Mouse (Mus musculus): ENCODE measurements at regions not wholly inside any gene's neighbourhood (a gene's known extent, or its start where the extent isn't known, plus 50 kb on each side); places are given as distances from the start of the nearest gene placed in this dataset.

- H3K27ac ChIP-seq (ENCODE audit: low read length) = no peak overlapping the region
- H3K9ac ChIP-seq (replicated peaks; ENCODE audit: low read depth) = no peak overlapping the region
- H3K4me2 ChIP-seq (replicated peaks; ENCODE audit: low read depth, low read length) = no peak overlapping the region
- no peak for DNase-seq (ENCODE audit: low spot score)
- WGBS = 45% methylated on average over 4 of the region's 4 CpGs
- H3K4me1 ChIP-seq (ENCODE audit: insufficient read depth, low read depth, low read length) = no peaks in the 10 kb centered on the region
- TF ChIP-seq EP300 (IDR thresholded peaks at IDR 0.05) (no peak), CTCF (IDR thresholded peaks at IDR 0.05) (no peak)
- ATAC-seq = no peak
- no peaks in the 10 kb centered on the region for H3K36me3 ChIP-seq (ENCODE audit: insufficient read depth, low read length)
- no peaks in the 10 kb centered on the region for H3K27me3 ChIP-seq (replicated peaks; ENCODE audit: insufficient read depth, low read length)
- no peak overlapping the region for H3K4me3 ChIP-seq (ENCODE audit: low read depth, low read length)
- no peaks in the 10 kb centered on the region for H3K9me3 ChIP-seq (ENCODE audit: low read length)
These were observed 256.3 kb upstream of the Mme start for GRCm38 (mm10) chr3:62985033-62985432.

- no peaks in the 10 kb centered on the region for H3K27me3 ChIP-seq (replicated peaks; ENCODE audit: insufficient read depth, low read length)
- ATAC-seq (no peak), DNase-seq (ENCODE audit: low spot score) (no peak)
- H3K4me3 ChIP-seq (ENCODE audit: low read depth, low read length) = no peak overlapping the region
- H3K36me3 ChIP-seq (ENCODE audit: insufficient read depth, low read length) = no peaks in the 10 kb centered on the region
- 58% methylated on average over 1 of the region's 1 CpGs for WGBS
- peak; percentile 53 for TF ChIP-seq EP300 (IDR thresholded peaks at IDR 0.05)
- TF ChIP-seq CTCF (IDR thresholded peaks at IDR 0.05) = no peak
- no peaks in the 10 kb centered on the region for H3K4me1 ChIP-seq (ENCODE audit: insufficient read depth, low read depth, low read length)
- no peaks in the 10 kb centered on the region for H3K9me3 ChIP-seq (ENCODE audit: low read length)
- no peak overlapping the region for H3K9ac ChIP-seq (replicated peaks; ENCODE audit: low read depth)
- no peak overlapping the region for H3K4me2 ChIP-seq (replicated peaks; ENCODE audit: low read depth, low read length)
- no peak overlapping the region for H3K27ac ChIP-seq (ENCODE audit: low read length)
These were observed 264.4 kb upstream of the Mme start for GRCm38 (mm10) chr3:62976906-62977305.

GRCm38 (mm10) chr3:62963244-62963643, 278.1 kb upstream of the Mme start:
- Histone ChIP-seq H3K9me3 (ENCODE audit: low read length) (no peaks in the 10 kb centered on the region), H3K4me2 (replicated peaks; ENCODE audit: low read depth, low read length) (no peak overlapping the region), H3K36me3 (ENCODE audit: insufficient read depth, low read length) (no peaks in the 10 kb centered on the region), H3K4me3 (ENCODE audit: low read depth, low read length) (no peak overlapping the region), H3K9ac (replicated peaks; ENCODE audit: low read depth) (no peak overlapping the region), H3K4me1 (ENCODE audit: insufficient read depth, low read depth, low read length) (no peaks in the 10 kb centered on the region), H3K27ac (ENCODE audit: low read length) (no peak overlapping the region), H3K27me3 (replicated peaks; ENCODE audit: insufficient read depth, low read length) (no peaks in the 10 kb centered on the region)
- DNase-seq (ENCODE audit: low spot score) (peak; percentile 66), ATAC-seq (peak; percentile 92)
- TF ChIP-seq EP300 (IDR thresholded peaks at IDR 0.05) (peak; percentile 86), CTCF (IDR thresholded peaks at IDR 0.05) (no peak)
- WGBS = 10% methylated on average over 1 of the region's 1 CpGs

- ATAC-seq = peak; percentile 97
These were observed 278.7 kb upstream of the Mme start for GRCm38 (mm10) chr3:62962608-62963007.

GRCm38 (mm10) chr3:62945356-62945755, 296.0 kb upstream of the Mme start:
- TF ChIP-seq CTCF (IDR thresholded peaks at IDR 0.05) (no peak), EP300 (IDR thresholded peaks at IDR 0.05) (no peak)
- no peak overlapping the region for H3K4me3 ChIP-seq (ENCODE audit: low read depth, low read length)
- H3K9ac ChIP-seq (replicated peaks; ENCODE audit: low read depth) = no peak overlapping the region
- no peaks in the 10 kb centered on the region for H3K27me3 ChIP-seq (replicated peaks; ENCODE audit: insufficient read depth, low read length)
- ATAC-seq (no peak), DNase-seq (ENCODE audit: low spot score) (no peak)
- H3K9me3 ChIP-seq (ENCODE audit: low read length) = no peaks in the 10 kb centered on the region
- no peaks in the 10 kb centered on the region for H3K36me3 ChIP-seq (ENCODE audit: insufficient read depth, low read length)
- H3K4me1 ChIP-seq (ENCODE audit: insufficient read depth, low read depth, low read length) = no peaks in the 10 kb centered on the region
- no peak overlapping the region for H3K27ac ChIP-seq (ENCODE audit: low read length)
- no peak overlapping the region for H3K4me2 ChIP-seq (replicated peaks; ENCODE audit: low read depth, low read length)

More at GRCm38 (mm10) chr3:62962608-62963007, 278.7 kb upstream of the Mme start:
- H3K4me1 ChIP-seq (ENCODE audit: insufficient read depth, low read depth, low read length) = no peaks in the 10 kb centered on the region
- no peak overlapping the region for H3K9ac ChIP-seq (replicated peaks; ENCODE audit: low read depth)
- TF ChIP-seq CTCF (IDR thresholded peaks at IDR 0.05) = no peak
- peak; percentile 75 for TF ChIP-seq EP300 (IDR thresholded peaks at IDR 0.05)
- no peaks in the 10 kb centered on the region for H3K9me3 ChIP-seq (ENCODE audit: low read length)
- H3K4me2 ChIP-seq (replicated peaks; ENCODE audit: low read depth, low read length) = no peak overlapping the region
- no peaks in the 10 kb centered on the region for H3K27me3 ChIP-seq (replicated peaks; ENCODE audit: insufficient read depth, low read length)
- no peak overlapping the region for H3K4me3 ChIP-seq (ENCODE audit: low read depth, low read length)
- H3K27ac ChIP-seq (ENCODE audit: low read length) = no peak overlapping the region
- WGBS = 13% methylated on average over 4 of the region's 4 CpGs
- DNase-seq (ENCODE audit: low spot score) = peak; percentile 76
- no peaks in the 10 kb centered on the region for H3K36me3 ChIP-seq (ENCODE audit: insufficient read depth, low read length)

- 67% methylated on average over 1 of the region's 1 CpGs for WGBS
- H3K9me3 ChIP-seq (ENCODE audit: low read length) = no peaks in the 10 kb centered on the region
- no peak for ATAC-seq
These were observed 302.7 kb upstream of the Mme start for GRCm38 (mm10) chr3:62938601-62939000.

GRCm38 (mm10) chr3:62924441-62924840, 316.9 kb upstream of the Mme start:
- no peak for ATAC-seq
- Histone ChIP-seq H3K4me1 (ENCODE audit: insufficient read depth, low read depth, low read length) (no peaks in the 10 kb centered on the region), H3K27me3 (replicated peaks; ENCODE audit: insufficient read depth, low read length) (no peaks in the 10 kb centered on the region), H3K27ac (ENCODE audit: low read length) (no peak overlapping the region), H3K4me3 (ENCODE audit: low read depth, low read length) (no peak overlapping the region), H3K4me2 (replicated peaks; ENCODE audit: low read depth, low read length) (no peak overlapping the region), H3K9me3 (ENCODE audit: low read length) (no peaks in the 10 kb centered on the region), H3K9ac (replicated peaks; ENCODE audit: low read depth) (no peak overlapping the region), H3K36me3 (ENCODE audit: insufficient read depth, low read length) (no peaks in the 10 kb centered on the region)
- WGBS = 2% methylated on average over 1 of the region's 1 CpGs
- peak; percentile 64 for TF ChIP-seq CTCF (IDR thresholded peaks at IDR 0.05)
- TF ChIP-seq EP300 (IDR thresholded peaks at IDR 0.05) = no peak
- peak; percentile 63 for DNase-seq (ENCODE audit: low spot score)

More at GRCm38 (mm10) chr3:62938601-62939000, 302.7 kb upstream of the Mme start:
- no peaks in the 10 kb centered on the region for H3K4me1 ChIP-seq (ENCODE audit: insufficient read depth, low read depth, low read length)
- no peak overlapping the region for H3K9ac ChIP-seq (replicated peaks; ENCODE audit: low read depth)
- no peak for DNase-seq (ENCODE audit: low spot score)
- no peaks in the 10 kb centered on the region for H3K27me3 ChIP-seq (replicated peaks; ENCODE audit: insufficient read depth, low read length)
- no peak overlapping the region for H3K27ac ChIP-seq (ENCODE audit: low read length)
- no peak overlapping the region for H3K4me3 ChIP-seq (ENCODE audit: low read depth, low read length)
- no peaks in the 10 kb centered on the region for H3K36me3 ChIP-seq (ENCODE audit: insufficient read depth, low read length)
- no peak overlapping the region for H3K4me2 ChIP-seq (replicated peaks; ENCODE audit: low read depth, low read length)
- TF ChIP-seq CTCF (IDR thresholded peaks at IDR 0.05) (no peak), EP300 (IDR thresholded peaks at IDR 0.05) (no peak)
